Mouse (Mus musculus): ENCODE results near the gene Map3k13.

DNA sequence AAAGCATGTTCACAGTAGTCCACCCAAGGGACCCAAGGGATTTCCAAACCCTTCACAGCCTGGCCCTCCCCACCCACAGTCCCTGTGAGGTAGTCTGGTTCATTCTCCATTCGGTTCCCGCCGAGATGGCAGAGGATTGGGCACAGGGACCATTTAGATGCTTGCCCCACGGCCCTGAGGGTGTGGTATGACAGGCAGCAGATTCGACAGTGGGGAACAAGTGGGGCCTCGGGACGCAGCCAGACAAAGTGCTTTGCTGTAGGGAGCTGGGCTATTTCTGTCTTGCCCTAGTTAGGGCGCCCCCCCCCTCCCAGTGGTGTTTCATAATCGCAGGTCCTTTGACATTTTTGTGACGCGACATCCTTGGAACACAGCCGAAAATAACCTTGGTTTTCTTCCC lies 161.4 kb downstream of the Map3k13 start:
- TF ChIP-seq MAX (IDR thresholded peaks at IDR 0.05) (no peak), CTCF (IDR thresholded peaks at IDR 0.05; ENCODE audit: control insufficient read depth, insufficient read depth, insufficient read length) (no peak), USF1 (IDR thresholded peaks at IDR 0.05; ENCODE audit: low read depth) (no peak), CEBPB (IDR thresholded peaks at IDR 0.05; ENCODE audit: low read depth) (no peak)
